8 mouse cellular contexts compared by ENCODE assay signal in genomic region chr6:128200116-128200846, GRCm38 (mm10). TPM values are rescaled to one million over a fixed set of nuclear protein-coding genes. Genes with fewer than 3 reads are reported as not detected.
DNase-seq lines count a peak whose midpoint lies in the region; ATAC-seq lines count a peak whose summit lies in the region.

No protein-coding gene starts in this region.

- DNase-seq in ES-CJ7 (ENCODE audit: low read depth, low spot score) = peak; percentile 99
- peak; percentile 99 for DNase-seq in cerebellum, adult 11 months
- peak; percentile 97 for DNase-seq in forebrain, embryonic 14.5 days (ENCODE audit: low spot score)
- peak; percentile 99 for DNase-seq in heart, postnatal 14 days
- peak; percentile 98 for DNase-seq in layer of hippocampus, adult 11-12 months (ENCODE audit: low spot score)
- peak; percentile 99 to 100 for DNase-seq in lung, adult 18-20 months
- peak; percentile 99 for DNase-seq in testis, postnatal 14 days (ENCODE audit: low spot score)

- peak overlapping the region; percentile 92 for H3K4me2 ChIP-seq in forebrain, embryonic 14.5 days (ENCODE audit: low read length)
- peak overlapping the region; percentile 97 for H3K4me2 ChIP-seq in neural tube, embryonic 15.5 days

- WGBS in forebrain, embryonic 14.5 days = under 1% methylated on average over 54 of the region's 54 CpGs
- WGBS in neural tube, embryonic 15.5 days = under 1% methylated on average over 54 of the region's 54 CpGs

- no peaks in the 10 kb centered on the region for H3K27me3 ChIP-seq in forebrain, embryonic 14.5 days (replicated peaks; ENCODE audit: control insufficient read depth, insufficient read depth, low read length)
- no peaks in the 10 kb centered on the region for H3K27me3 ChIP-seq in neural tube, embryonic 15.5 days (replicated peaks)

- no peaks in the 10 kb centered on the region for H3K4me1 ChIP-seq in forebrain, embryonic 14.5 days (ENCODE audit: control insufficient read depth, insufficient read depth, low read length)
- peaks cover 10% of the 10 kb centered on the region for H3K4me1 ChIP-seq in neural tube, embryonic 15.5 days

- no peaks in the 10 kb centered on the region for H3K36me3 ChIP-seq in forebrain, embryonic 14.5 days (ENCODE audit: control insufficient read depth, insufficient read depth, low read length)
- no peaks in the 10 kb centered on the region for H3K36me3 ChIP-seq in neural tube, embryonic 15.5 days

- H3K9ac ChIP-seq in forebrain, embryonic 14.5 days (ENCODE audit: low read length) = peak overlapping the region; percentile 62
- peak overlapping the region; percentile 75 for H3K9ac ChIP-seq in neural tube, embryonic 15.5 days (replicated peaks)

- H3K9me3 ChIP-seq in forebrain, embryonic 14.5 days (replicated peaks; ENCODE audit: control insufficient read depth, low read length) = no peaks in the 10 kb centered on the region
- no peaks in the 10 kb centered on the region for H3K9me3 ChIP-seq in neural tube, embryonic 15.5 days (replicated peaks)

- ATAC-seq in forebrain, embryonic 14.5 days = peak; percentile 99
- peak; percentile 99 for ATAC-seq in neural tube, embryonic 15.5 days (ENCODE audit: low FRiP score)

- intact Hi-C loops in heart, postnatal 14 days (cut with DNase I) = no loop called here

- H3K27ac ChIP-seq in forebrain, embryonic 14.5 days (ENCODE audit: low read depth, low read length) = no peak overlapping the region; the same call in 1 of the 2 replicates
- peak overlapping the region; percentile 56 for H3K27ac ChIP-seq in neural tube, embryonic 15.5 days (replicated peaks)

- H3K4me3 ChIP-seq in forebrain, embryonic 14.5 days (ENCODE audit: low read depth, low read length) = peak overlapping the region; percentile 58
- H3K4me3 ChIP-seq in neural tube, embryonic 15.5 days (replicated peaks) = peak overlapping the region; percentile 75

RNA-seq across cellular contexts. Expression of gene Tspan9, which starts 56.9 kb away (rescaled TPM):
- 23.0 and 36.2 TPM in 2 replicates for polyA plus RNA-seq in forebrain, embryonic 14.5 days (2014; fragmentation: Nextera tagmentation; extraction: Ambion mirVana)
- total RNA-seq in heart, postnatal 14 days (2021) = 100 to 1,000 TPM; 105 to 126 TPM
- 48.3 and 63.2 TPM in 2 replicates for polyA plus RNA-seq in neural tube, embryonic 15.5 days (2015; fragmentation: Nextera tagmentation; extraction: Ambion mirVana)
